Mouse (Mus musculus): Measurements from ENCODE around the gene Slc27a2. TPM values are rescaled to one million over a fixed set of nuclear protein-coding genes. Genes with fewer than 3 reads are reported as not detected.
"Not testable (repeated sequence)": the region's sequence is repeated elsewhere in the genome, so short reads cannot be mapped to it uniquely, and the experiment has no call there.

Slc27a2 gene
- polyA plus RNA-seq, 1 experiment from 2014 or later: 6.2 TPM

DNA sequence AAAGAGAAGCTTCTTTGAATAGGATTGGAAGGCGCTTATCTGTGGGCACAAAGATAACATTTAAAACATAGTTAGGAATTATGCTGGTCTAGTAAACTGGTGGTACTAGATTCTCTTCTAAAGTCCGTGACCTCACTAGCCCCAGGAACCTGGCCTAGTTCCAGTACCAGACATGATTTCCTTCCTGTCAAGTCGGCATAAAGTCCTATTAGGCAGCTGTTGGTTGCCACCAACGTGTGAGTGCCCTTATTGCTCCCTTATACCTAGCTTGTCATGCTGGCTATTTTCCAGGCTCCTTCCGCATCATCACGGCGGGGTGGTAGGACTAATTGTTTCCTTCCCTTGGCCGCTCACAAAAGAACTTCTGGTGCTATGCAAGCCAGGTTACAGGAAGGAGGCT is 30.2 kb upstream of the Slc27a2 start:
- Histone ChIP-seq H3K4me3 (replicated peaks; ENCODE audit: low read length) (no peak overlapping the region), H3K27me3 (ENCODE audit: control insufficient read depth, insufficient read depth, low read length) (no peaks in the 10 kb centered on the region), H3K9ac (ENCODE audit: low read length) (no peak overlapping the region), H3K36me3 (ENCODE audit: control insufficient read depth, insufficient read depth, low read length) (no peaks in the 10 kb centered on the region), H3K9me3 (replicated peaks; ENCODE audit: control insufficient read depth, low read length) (no peaks in the 10 kb centered on the region), H3K4me2 (ENCODE audit: low read depth, low read length) (no peak overlapping the region), H3K4me1 (ENCODE audit: control insufficient read depth, insufficient read depth, low read length) (no peaks in the 10 kb centered on the region), H3K27ac (ENCODE audit: low read length) (no peak overlapping the region)
- no peak for ATAC-seq (ENCODE audit: insufficient read depth, low FRiP score)
- 69% methylated on average over 8 of the region's 8 CpGs for WGBS

DNA sequence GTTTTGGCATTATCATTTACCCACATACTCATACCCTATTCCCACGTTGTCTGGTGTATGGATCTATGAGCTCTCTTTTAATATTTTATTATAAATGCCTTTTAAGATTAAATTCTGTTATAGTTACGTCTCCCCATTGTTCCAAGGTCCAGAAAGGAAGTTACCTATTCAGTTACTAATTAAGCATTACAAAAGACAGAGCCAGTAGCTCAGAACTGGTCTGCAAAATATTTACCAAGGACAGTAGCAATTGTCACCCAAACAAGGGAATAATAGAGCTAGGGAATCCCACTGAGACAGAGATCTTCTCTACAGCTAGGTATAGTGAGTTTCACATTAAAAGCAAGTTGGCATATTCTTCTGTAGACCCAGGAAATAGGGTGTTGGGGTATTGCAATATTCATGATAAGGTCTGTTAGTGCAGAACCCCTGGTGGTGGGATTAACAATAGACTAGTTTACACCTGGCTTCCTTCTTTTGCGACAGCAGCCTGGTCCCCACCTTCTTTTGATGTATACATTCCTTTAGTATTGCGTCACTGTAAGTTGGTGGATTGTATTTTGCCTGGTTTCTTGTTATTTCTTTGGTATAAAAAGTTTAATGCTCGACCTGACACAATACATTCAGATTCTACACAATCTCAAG is 29.0 kb upstream of the Slc27a2 start:
- not testable (repeated sequence) for H3K4me2 ChIP-seq (ENCODE audit: low read depth, low read length); H3K9ac ChIP-seq (ENCODE audit: low read length); H3K36me3 ChIP-seq (ENCODE audit: control insufficient read depth, insufficient read depth, low read length); ATAC-seq (ENCODE audit: insufficient read depth, low FRiP score); H3K4me1 ChIP-seq (ENCODE audit: control insufficient read depth, insufficient read depth, low read length); H3K27ac ChIP-seq (ENCODE audit: low read length); H3K4me3 ChIP-seq (replicated peaks; ENCODE audit: low read length); H3K27me3 ChIP-seq (ENCODE audit: control insufficient read depth, insufficient read depth, low read length); H3K9me3 ChIP-seq (replicated peaks; ENCODE audit: control insufficient read depth, low read length)
- 51% methylated on average over 5 of the region's 5 CpGs for WGBS

DNA sequence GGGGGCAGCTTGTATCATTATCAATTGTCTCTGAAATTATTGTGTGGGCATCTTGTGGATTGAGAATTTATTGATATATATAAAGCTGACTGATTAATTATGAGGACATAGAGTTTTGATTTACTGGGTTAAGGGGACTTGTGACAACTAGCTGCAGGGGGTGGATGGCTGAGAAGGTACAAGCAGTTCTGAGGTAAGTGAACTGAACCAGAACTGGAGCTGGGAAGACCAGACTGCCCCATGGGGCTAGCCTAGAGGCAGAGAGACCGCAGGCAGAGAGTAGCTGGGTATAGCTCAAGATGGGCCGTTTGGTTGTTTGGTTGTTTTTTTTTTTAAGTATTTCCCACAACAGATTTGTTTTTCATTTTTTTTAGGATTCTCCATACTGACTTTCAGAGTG is 27.9 kb upstream of the Slc27a2 start:
- no peaks in the 10 kb centered on the region for H3K27me3 ChIP-seq (ENCODE audit: control insufficient read depth, insufficient read depth, low read length)
- H3K9me3 ChIP-seq (replicated peaks; ENCODE audit: control insufficient read depth, low read length): no peaks in the 10 kb centered on the region
- no peak overlapping the region for H3K9ac ChIP-seq (ENCODE audit: low read length)
- H3K4me2 ChIP-seq (ENCODE audit: low read depth, low read length): no peak overlapping the region
- H3K4me1 ChIP-seq (ENCODE audit: control insufficient read depth, insufficient read depth, low read length): no peaks in the 10 kb centered on the region
- ATAC-seq (ENCODE audit: insufficient read depth, low FRiP score): no peak
- H3K36me3 ChIP-seq (ENCODE audit: control insufficient read depth, insufficient read depth, low read length): no peaks in the 10 kb centered on the region
- H3K27ac ChIP-seq (ENCODE audit: low read length): no peak overlapping the region
- H3K4me3 ChIP-seq (replicated peaks; ENCODE audit: low read length): no peak overlapping the region
- 78% methylated on average over 2 of the region's 2 CpGs for WGBS

DNA sequence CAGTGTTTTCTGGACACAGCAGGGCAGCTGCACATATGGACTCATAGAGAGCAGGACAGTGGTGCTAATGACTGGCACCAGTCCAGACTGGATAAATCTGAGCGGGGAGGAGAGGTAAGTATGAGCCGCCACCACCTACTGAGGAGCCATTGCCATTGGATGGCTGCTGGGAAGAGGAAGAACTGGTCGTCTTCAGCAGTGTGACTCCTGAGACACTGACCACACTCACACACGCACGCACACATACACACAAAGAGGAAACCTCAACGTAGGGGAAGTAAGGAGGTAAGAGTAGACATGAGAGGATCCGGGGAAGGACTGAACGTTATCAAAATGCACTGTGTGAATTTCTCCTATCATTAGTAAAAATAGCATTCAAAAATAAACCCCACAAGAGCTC is 24.7 kb upstream of the Slc27a2 start:
- no peak overlapping the region for H3K4me3 ChIP-seq (replicated peaks; ENCODE audit: low read length)
- no peaks in the 10 kb centered on the region for H3K9me3 ChIP-seq (replicated peaks; ENCODE audit: control insufficient read depth, low read length)
- H3K27ac ChIP-seq (ENCODE audit: low read length): no peak overlapping the region
- no peaks in the 10 kb centered on the region for H3K4me1 ChIP-seq (ENCODE audit: control insufficient read depth, insufficient read depth, low read length)
- no peaks in the 10 kb centered on the region for H3K27me3 ChIP-seq (ENCODE audit: control insufficient read depth, insufficient read depth, low read length)
- H3K9ac ChIP-seq (ENCODE audit: low read length): no peak overlapping the region
- H3K36me3 ChIP-seq (ENCODE audit: control insufficient read depth, insufficient read depth, low read length): no peaks in the 10 kb centered on the region
- no peak for ATAC-seq (ENCODE audit: insufficient read depth, low FRiP score)
- H3K4me2 ChIP-seq (ENCODE audit: low read depth, low read length): no peak overlapping the region
- WGBS: 84% methylated on average over 8 of the region's 8 CpGs

DNA sequence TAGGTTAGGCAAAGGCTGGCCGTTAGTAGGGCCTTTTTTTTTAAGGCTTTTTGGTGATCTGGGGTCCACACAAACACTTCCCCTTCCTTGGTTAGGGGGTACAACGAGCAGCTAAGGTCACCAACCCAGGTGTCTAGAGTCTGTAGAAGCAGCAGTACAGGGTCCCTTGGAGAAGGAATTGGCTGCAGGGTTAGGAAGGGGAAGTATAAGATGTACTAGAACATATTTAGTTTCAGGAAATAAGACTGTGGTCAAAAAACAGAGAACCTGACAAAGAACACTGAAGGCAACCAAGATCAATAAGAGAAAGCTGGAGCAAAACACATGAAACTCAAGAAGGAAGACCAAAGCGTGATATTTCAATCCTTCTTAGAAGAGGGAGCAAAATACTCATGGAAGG is 21.6 kb upstream of the Slc27a2 start:
- Histone ChIP-seq H3K4me2 (ENCODE audit: low read depth, low read length) (no peak overlapping the region), H3K27ac (ENCODE audit: low read length) (no peak overlapping the region), H3K4me1 (ENCODE audit: control insufficient read depth, insufficient read depth, low read length) (no peaks in the 10 kb centered on the region), H3K36me3 (ENCODE audit: control insufficient read depth, insufficient read depth, low read length) (no peaks in the 10 kb centered on the region), H3K4me3 (replicated peaks; ENCODE audit: low read length) (no peak overlapping the region), H3K27me3 (ENCODE audit: control insufficient read depth, insufficient read depth, low read length) (no peaks in the 10 kb centered on the region), H3K9me3 (replicated peaks; ENCODE audit: control insufficient read depth, low read length) (no peaks in the 10 kb centered on the region), H3K9ac (ENCODE audit: low read length) (no peak overlapping the region)
- WGBS: 77% methylated on average over 3 of the region's 3 CpGs
- no peak for ATAC-seq (ENCODE audit: insufficient read depth, low FRiP score)

DNA sequence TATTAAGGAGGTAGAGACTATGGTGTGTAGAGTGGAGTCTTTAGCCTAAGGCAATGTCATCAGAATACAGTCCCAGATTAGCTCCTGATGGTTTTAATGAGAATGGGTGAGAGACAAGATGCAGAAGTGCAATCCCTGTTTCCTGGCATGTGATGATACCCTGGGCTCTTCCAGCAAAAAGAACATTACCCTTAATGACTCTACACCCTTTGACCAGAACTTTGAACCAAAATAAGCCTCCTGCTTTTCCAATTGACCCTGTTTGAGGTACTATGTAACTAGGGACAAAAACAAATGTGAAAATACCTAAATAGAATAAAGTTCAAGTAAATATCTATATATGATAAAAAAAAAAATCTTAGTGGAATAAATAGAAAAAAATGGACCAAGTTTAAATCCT is 14.6 kb upstream of the Slc27a2 start:
- H3K9me3 ChIP-seq (replicated peaks; ENCODE audit: control insufficient read depth, low read length): no peaks in the 10 kb centered on the region
- no peaks in the 10 kb centered on the region for H3K27me3 ChIP-seq (ENCODE audit: control insufficient read depth, insufficient read depth, low read length)
- H3K4me1 ChIP-seq (ENCODE audit: control insufficient read depth, insufficient read depth, low read length): no peaks in the 10 kb centered on the region
- H3K36me3 ChIP-seq (ENCODE audit: control insufficient read depth, insufficient read depth, low read length): no peaks in the 10 kb centered on the region
- H3K9ac ChIP-seq (ENCODE audit: low read length): no peak overlapping the region
- no peak overlapping the region for H3K4me3 ChIP-seq (replicated peaks; ENCODE audit: low read length)
- no peak overlapping the region for H3K27ac ChIP-seq (ENCODE audit: low read length)
- ATAC-seq (ENCODE audit: insufficient read depth, low FRiP score): no peak
- H3K4me2 ChIP-seq (ENCODE audit: low read depth, low read length): no peak overlapping the region

DNA sequence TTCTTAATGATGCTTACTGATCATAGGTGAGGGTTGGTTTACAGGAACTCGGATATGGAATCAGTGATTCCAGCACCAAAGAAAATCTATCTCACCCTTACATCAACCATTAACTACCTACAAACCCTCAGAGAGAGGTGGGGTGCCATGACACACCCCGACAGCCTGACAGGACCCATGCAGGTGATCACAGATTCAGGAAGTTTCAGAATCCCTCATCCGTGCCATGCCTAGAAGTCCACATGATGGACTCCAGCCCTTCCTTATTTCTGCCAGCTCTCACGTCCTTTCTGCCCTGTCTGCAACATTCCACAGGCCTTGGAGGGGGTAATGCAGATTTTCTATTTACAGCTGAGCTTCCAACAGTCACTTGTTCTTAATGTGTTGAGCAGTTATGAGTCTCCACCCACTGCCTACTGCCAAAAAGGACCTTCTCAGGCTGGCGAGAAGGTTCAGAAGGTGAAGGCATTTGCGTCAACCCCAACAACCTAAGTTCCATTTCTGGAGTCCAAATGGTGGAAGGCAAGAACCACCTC is 11.7 kb upstream of the Slc27a2 start:
- 73% methylated on average over 6 of the region's 6 CpGs for WGBS
- no peak for ATAC-seq (ENCODE audit: insufficient read depth, low FRiP score)

DNA sequence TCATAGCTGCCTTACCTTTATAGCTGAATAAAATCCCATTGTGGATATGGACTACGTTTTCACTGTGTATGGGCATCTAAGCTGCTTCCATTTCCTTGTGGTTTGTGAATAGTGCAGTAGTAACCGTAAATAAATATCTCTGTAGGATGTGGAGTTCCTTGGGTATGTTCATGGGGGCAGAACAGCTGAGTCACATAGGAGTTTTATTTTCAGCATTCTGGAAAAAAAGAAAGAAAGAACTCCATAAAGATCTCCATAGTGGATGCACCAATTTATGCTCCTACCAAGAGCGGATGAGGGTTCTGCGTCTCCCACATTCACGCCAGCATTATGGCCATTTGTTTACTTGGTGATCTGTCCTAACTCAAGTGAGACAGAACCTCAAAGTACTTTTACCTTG is 10.0 kb upstream of the Slc27a2 start:
- no peaks in the 10 kb centered on the region for H3K36me3 ChIP-seq (ENCODE audit: control insufficient read depth, insufficient read depth, low read length)
- H3K27me3 ChIP-seq (ENCODE audit: control insufficient read depth, insufficient read depth, low read length): no peaks in the 10 kb centered on the region
- no peak overlapping the region for H3K4me3 ChIP-seq (replicated peaks; ENCODE audit: low read length)
- no peaks in the 10 kb centered on the region for H3K9me3 ChIP-seq (replicated peaks; ENCODE audit: control insufficient read depth, low read length)
- WGBS: 81% methylated on average over 5 of the region's 5 CpGs
- no peak for ATAC-seq (ENCODE audit: insufficient read depth, low FRiP score)
- no peak overlapping the region for H3K4me2 ChIP-seq (ENCODE audit: low read depth, low read length)
- H3K4me1 ChIP-seq (ENCODE audit: control insufficient read depth, insufficient read depth, low read length): no peaks in the 10 kb centered on the region
- no peak overlapping the region for H3K9ac ChIP-seq (ENCODE audit: low read length)
- H3K27ac ChIP-seq (ENCODE audit: low read length): no peak overlapping the region

More for the DNA sequence above, 11.7 kb upstream of the Slc27a2 start:
- Histone ChIP-seq H3K4me3 (replicated peaks; ENCODE audit: low read length) (no peak overlapping the region), H3K36me3 (ENCODE audit: control insufficient read depth, insufficient read depth, low read length) (no peaks in the 10 kb centered on the region), H3K9ac (ENCODE audit: low read length) (no peak overlapping the region), H3K27ac (ENCODE audit: low read length) (no peak overlapping the region), H3K27me3 (ENCODE audit: control insufficient read depth, insufficient read depth, low read length) (no peaks in the 10 kb centered on the region), H3K9me3 (replicated peaks; ENCODE audit: control insufficient read depth, low read length) (no peaks in the 10 kb centered on the region), H3K4me1 (ENCODE audit: control insufficient read depth, insufficient read depth, low read length) (no peaks in the 10 kb centered on the region), H3K4me2 (ENCODE audit: low read depth, low read length) (no peak overlapping the region)

DNA sequence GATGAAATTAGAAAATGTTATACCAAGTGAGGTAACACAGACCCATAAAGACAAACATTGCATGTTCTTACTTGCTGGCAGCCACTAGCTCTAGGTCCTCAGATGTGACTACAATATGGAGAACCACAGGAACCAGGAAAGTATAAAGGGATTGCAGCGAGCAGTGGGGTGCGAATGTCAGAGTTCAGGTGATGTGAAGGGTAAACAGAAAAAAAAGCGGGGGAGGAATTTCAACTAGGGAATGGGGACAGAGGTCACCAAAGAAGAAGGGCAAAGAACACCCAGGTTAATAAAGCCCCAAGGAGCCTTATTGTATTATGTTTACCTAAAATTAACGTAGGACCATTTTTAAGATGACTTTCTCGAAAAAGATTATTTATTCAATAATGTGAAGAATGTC is 6.9 kb upstream of the Slc27a2 start:
- ATAC-seq (ENCODE audit: insufficient read depth, low FRiP score): no peak
- Histone ChIP-seq H3K9me3 (replicated peaks; ENCODE audit: control insufficient read depth, low read length) (no peaks in the 10 kb centered on the region), H3K4me3 (replicated peaks; ENCODE audit: low read length) (no peak overlapping the region), H3K4me2 (ENCODE audit: low read depth, low read length) (no peak overlapping the region), H3K27me3 (ENCODE audit: control insufficient read depth, insufficient read depth, low read length) (peaks cover 4% of the 10 kb centered on the region; the same call in 1 of the 2 replicates), H3K27ac (ENCODE audit: low read length) (no peak overlapping the region), H3K4me1 (ENCODE audit: control insufficient read depth, insufficient read depth, low read length) (no peaks in the 10 kb centered on the region), H3K9ac (ENCODE audit: low read length) (no peak overlapping the region), H3K36me3 (ENCODE audit: control insufficient read depth, insufficient read depth, low read length) (no peaks in the 10 kb centered on the region)
- WGBS: 48% methylated on average over 5 of the region's 5 CpGs

Data from stomach, embryonic 16.5 days (tissue).